Mouse (Mus musculus) megakaryocyte, adult 5-6 weeks (primary cell): Measurements from ENCODE around the gene Ebf4. TPM values are rescaled to one million over a fixed set of nuclear protein-coding genes. Genes with fewer than 3 reads are reported as not detected.

Experiments
- total RNA-seq, 2 experiments: library from RNA; stranded (forward) in 1 of 2; stranded (reverse) in 1 of 2; fragments of 153-499, 151-499 nt in 1 of 2; fragments of 221-1000, 200-1000 nt in 1 of 2; gene quantifications; 2 replicates each; pipeline versions ENCODE4 v1.2.3 to v1.2.4; 2015 to 2017

Gene Ebf4
- total RNA-seq, 2 experiments from 2014 or later: not detected

Other genes with a start within 250 kb of the Ebf4 start
- not detected in 2 replicates for gene Tgm6, start 182.8 kb upstream of the Ebf4 start, total RNA-seq (2015)
- gene Tgm6, start 182.8 kb upstream of the Ebf4 start, total RNA-seq (2017): not detected in 2 replicates
- gene Snrpb, start 115.8 kb upstream of the Ebf4 start, total RNA-seq (2015): 226 and 247 TPM in 2 replicates
- gene Snrpb, start 115.8 kb upstream of the Ebf4 start, total RNA-seq (2017): 154 and 191 TPM in 2 replicates
- gene Tmc2, start 100.0 kb upstream of the Ebf4 start, total RNA-seq (2015): not detected in 2 replicates
- gene Tmc2, start 100.0 kb upstream of the Ebf4 start, total RNA-seq (2017): not detected in 2 replicates
- 104 and 111 TPM in 2 replicates for gene Nop56, start 20.7 kb upstream of the Ebf4 start, total RNA-seq (2015)
- gene Nop56, start 20.7 kb upstream of the Ebf4 start, total RNA-seq (2017): 138 and 139 TPM in 2 replicates
- gene Idh3b, start 10.6 kb upstream of the Ebf4 start, total RNA-seq (2015): 132 and 136 TPM in 2 replicates
- gene Idh3b, start 10.6 kb upstream of the Ebf4 start, total RNA-seq (2017): 85.6 and 92.9 TPM in 2 replicates
- 0.18 and 0.25 TPM in 2 replicates for gene Cpxm1, start 102.4 kb downstream of the Ebf4 start, total RNA-seq (2015)
- gene Cpxm1, start 102.4 kb downstream of the Ebf4 start, total RNA-seq (2017): 0.37 and 0.53 TPM in 2 replicates
- gene Gm28372, start 110.1 kb downstream of the Ebf4 start, total RNA-seq (2015): not detected in 2 replicates
- gene Gm28372, start 110.1 kb downstream of the Ebf4 start, total RNA-seq (2017): not detected in 2 replicates
- gene 1700020A23Rik, start 110.1 kb downstream of the Ebf4 start, total RNA-seq (2015): not detected in 2 replicates
- gene 1700020A23Rik, start 110.1 kb downstream of the Ebf4 start, total RNA-seq (2017): not detected in 2 replicates
- not detected in 2 replicates for gene Tmem239, start 111.3 kb downstream of the Ebf4 start, total RNA-seq (2015)
- not detected in 2 replicates for gene Tmem239, start 111.3 kb downstream of the Ebf4 start, total RNA-seq (2017)
- 74.6 and 102 TPM in 2 replicates for gene Vps16, start 129.2 kb downstream of the Ebf4 start, total RNA-seq (2015)
- 96.7 and 99.6 TPM in 2 replicates for gene Vps16, start 129.2 kb downstream of the Ebf4 start, total RNA-seq (2017)
- 6.1 and 6.7 TPM in 2 replicates for gene Pced1a, start 129.5 kb downstream of the Ebf4 start, total RNA-seq (2015)
- 12.2 and 14.1 TPM in 2 replicates for gene Pced1a, start 129.5 kb downstream of the Ebf4 start, total RNA-seq (2017)
- 59.3 and 60.3 TPM in 2 replicates for gene Ptpra, start 155.1 kb downstream of the Ebf4 start, total RNA-seq (2015)
- 163 and 173 TPM in 2 replicates for gene Ptpra, start 155.1 kb downstream of the Ebf4 start, total RNA-seq (2017)